Mouse (Mus musculus) right cerebral cortex, postnatal 4 days (tissue): ENCODE measurements around the gene Armc3.
"Not testable (repeated sequence)": the region's sequence is repeated elsewhere in the genome, so short reads cannot be mapped to it uniquely, and the experiment has no call there.

Experiments used
- DNase-seq: peaks from one replicate; pipeline ENCODE4 v3.0.0-alpha.2; 2022

The Armc3 gene

DNA sequence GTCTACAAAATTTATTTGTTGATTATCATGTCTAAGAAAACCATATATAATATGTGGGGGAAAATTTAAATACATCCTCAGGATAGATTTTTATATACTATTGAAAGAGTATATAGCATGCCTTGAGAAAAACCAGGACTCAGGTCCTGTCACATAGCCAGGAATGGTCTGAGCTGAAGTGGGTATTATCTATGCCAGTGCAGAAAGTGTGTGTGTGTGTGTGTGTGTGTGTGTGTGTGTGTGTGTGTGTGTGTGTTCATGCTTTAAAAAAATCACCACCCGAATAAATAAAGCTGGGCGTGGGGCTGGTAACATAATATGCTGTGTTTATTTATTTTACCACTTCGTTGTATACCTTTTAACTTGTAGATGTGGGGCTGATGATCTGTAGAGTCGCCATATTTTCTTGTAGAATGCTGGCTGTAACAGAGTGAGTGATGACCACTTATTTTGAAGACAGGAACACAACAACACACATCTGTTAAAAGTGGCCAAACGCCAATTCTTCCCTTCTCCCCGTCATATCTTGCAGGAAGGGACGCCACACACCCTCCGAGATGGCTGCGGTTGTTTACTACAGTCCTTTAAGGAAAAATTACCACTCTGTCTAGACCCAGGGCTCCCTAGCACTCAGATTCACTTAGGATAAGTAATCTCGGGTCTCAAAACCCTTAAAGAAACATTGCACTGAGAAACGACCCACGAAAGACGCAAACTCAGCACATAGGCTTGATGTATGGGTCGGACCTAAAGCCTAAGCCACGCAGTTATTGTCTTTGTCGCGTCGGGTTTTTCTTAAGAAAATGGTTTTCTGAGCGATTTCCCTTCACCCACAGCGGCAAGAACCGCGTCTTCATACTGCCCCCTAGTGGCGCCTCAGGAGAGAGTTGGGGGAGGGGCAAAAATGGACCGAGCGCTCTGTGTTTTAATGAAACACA lies 76.8 kb downstream of the Armc3 start:
- DNase-seq, result peak; percentile 89

DNA sequence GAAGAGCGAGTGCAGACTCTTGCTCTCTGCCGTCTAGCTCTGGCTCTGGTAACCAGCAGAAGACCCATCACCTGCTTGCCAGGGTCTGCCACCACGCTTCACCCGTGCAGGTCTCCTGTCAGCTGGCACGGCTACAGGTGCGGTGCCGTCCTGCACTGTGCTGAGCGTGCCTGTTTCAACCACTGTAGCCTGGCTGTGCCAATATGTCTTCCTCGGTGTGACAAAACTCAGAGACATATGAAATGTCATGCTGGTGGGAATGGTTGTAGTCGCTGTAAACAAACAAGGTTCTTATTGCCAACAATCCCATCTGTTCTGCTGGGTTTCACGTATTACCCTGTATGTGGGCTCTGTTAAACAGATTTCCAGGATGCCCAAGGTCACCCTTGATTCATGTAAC lies 81.2 kb downstream of the Armc3 start:
- DNase-seq, result no peak

DNA sequence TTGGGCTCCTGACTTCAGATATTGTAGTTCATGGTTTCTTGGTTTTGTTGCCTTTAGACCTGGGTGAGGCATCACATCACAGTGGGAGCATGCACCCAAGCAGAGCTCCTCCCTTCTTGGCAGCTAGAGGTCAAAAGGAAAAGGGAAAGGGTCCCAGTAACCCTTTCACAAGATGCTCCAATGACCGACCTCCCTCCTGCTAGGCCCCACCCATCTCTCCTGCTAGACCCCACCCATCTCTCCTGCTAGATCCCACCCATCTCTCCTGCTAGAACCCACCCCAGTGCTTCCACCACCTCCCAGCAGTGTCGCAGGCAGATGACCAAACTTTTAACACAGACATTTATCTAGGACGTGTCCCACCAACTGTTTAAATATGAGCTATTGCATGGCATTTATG lies 93.3 kb downstream of the Armc3 start:
- DNase-seq, result no peak

DNA sequence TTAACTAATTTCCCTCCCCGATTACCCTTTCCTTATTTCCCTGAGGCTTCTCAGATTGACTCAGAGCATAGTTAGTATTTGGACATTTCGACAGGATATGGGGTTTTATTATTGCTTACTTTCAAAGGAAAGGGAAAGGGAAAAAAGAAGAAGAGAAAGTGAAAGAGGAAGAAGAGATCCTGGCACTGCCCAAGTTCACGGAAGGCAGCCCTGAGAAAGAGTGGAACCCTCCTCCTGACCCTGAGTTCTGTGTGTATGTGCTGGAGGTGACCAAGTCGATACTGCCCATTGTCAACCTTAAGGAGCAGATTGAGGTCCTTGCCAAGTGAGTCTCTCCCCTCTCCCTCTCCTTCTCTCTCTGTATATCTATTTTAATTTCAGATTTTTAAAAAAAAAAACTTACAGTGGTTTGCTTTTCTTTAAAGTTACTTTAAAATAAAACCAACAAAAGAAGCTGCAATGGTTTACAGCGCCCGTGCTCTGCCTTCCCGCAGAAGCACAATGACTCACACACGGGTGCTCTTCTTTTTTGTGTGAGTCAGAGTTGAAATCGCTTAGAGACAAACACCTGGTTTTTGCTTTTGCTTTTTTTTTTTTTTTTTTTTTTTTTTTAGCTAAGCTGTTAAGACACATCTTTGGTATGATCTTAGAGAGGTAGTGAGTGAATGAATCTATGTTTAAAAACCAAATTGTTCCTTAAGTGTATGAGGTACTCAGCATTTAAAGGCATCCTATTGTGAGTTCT lies 101.4 kb downstream of the Armc3 start:
- no peak for DNase-seq

DNA sequence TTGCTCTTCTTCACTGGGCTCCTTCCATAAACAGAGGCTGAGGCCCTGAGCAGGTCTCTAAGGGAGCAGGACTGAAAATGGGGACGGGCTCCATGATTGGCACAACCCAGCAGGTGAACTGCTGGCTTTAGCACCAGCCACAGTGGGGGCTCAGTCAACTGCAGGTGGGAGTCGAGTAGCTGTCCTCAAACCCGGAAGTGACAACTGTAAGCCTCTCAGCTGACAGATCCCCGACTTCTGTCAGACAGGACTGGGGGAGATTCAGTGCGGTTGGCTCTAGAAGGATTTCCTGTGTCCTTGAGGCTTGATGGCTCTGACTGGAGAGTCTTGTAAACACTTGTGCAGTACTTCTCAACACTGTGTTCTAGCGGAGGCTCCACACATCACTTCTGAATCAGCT lies 102.1 kb downstream of the Armc3 start:
- no peak for DNase-seq

DNA sequence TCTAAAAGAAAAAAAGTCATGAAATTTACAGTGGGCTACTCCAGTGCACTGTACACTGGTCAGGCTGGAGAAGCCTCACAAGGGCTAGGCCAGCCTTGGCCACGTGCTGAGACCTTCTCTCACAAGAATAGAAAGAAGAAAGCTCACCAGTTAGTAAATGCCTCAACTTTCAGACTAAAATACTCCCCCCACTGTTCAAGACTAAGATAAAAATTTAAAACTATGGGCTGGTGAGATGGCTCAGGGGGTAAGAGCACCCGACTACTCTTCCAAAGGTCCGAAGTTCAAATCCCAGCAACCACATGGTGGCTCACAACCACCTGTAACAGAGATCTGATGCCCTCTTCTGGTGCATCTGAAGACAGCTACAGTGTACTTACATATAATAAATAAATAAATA lies 104.0 kb downstream of the Armc3 start:
- DNase-seq, result not testable (repeated sequence)

DNA sequence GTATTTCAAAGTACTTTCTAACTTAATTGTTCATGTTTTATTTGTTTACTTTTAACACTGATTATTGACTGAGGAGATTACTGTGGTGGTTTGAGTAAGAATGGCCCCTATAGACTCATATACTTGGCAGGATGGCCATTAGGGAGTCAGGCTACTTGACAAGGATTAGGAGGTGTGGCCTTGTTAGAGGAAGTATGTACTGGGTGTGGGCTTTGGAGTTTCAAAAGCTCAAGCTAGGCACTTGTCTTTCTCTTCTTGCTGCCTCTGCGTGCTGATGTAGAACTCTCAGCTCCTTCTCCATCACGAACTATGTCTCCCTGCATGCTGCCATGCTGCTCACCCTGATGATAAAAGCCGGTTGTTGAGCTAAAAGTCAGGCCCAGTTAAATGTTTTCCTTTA lies 111.4 kb downstream of the Armc3 start:
- no peak for DNase-seq

DNA sequence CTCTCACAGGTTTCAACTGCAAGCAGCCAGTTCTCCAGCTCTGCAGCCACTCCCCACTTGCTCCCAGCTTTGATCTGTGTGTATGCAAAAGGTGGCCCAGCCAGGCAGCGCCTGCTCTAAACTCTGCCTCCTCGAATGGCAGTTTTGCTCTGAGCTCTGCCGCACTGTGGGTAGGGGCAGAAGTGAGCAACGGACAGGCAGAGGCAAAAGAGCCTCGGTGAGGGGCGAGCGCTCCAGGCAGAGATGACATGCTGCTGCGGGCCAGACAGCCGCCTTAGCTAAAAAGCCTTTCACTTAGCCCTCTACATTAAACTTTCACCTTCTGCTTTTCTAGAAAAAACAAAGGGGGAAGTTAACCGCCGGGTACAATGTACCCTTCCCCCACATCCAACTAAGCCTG lies 117.0 kb downstream of the Armc3 start:
- DNase-seq, result no peak

DNA sequence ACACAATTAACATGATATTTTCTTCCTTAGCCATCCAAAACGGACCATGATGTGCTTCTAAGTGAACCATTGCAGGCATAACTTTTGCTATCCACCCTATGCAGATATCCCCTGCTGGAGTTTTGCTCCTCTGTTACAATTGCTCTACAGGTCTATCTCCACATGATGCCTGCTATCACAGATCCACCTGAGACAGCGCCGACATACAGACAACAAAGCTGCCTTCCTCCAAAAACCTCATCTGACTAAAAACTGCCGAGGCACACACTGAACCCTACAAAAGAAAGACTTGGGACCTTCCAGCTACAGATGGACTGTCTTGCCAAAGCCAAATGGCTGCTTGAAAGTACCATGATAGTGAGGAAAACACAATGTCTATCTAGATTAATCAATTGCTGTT lies 117.6 kb downstream of the Armc3 start:
- DNase-seq, result no peak

DNA sequence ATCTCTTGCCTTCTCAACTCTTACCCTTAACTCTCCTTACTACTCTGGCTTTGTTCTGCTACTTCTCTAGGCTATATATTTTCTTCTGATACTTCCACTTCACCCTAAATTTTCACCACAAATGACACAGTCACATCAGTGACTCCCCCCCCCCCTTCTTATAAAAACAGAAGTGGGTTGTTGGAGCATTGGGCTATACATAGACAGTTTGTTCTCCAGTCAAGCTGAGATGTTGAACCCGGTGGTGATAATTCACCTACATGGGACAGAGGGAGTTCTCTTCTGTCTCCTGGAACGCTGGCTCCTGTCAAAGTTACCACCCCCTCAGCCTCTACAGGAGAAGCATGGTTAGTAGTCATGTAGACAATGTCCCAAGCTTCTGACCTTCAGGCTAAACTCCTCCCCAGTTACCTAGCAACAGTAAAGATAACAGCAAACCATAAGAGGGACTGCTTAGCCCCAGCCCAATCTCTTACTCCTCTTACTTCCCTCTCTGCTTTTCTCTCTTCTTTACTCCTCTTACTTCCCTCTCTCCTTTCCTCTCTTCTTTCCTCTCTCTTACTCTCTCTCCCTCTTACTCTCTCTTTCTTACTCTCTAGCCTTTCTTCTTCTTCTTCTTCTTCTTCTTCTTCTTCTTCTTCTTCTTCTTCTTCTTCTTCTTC lies 118.2 kb downstream of the Armc3 start:
- not testable (repeated sequence) for DNase-seq

DNA sequence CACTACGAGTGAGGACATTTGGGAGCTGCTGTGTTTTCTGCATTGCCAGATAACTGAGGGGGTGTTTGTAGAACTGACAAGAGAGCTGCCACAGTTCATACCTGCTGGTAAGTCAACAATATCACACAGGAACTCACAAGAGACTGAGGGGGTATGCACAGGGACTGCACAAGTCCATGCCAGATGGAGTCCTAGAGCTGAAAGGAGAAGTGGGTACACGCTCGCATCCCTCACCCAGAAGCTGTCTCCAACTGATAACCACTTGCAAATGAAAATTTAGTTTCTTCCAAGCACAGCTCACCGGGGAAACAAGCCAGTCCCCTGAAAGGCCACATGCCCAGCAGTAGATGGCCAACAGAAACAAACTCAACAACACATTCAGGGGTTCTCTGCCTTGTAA lies 119.4 kb downstream of the Armc3 start:
- DNase-seq, result no peak

DNA sequence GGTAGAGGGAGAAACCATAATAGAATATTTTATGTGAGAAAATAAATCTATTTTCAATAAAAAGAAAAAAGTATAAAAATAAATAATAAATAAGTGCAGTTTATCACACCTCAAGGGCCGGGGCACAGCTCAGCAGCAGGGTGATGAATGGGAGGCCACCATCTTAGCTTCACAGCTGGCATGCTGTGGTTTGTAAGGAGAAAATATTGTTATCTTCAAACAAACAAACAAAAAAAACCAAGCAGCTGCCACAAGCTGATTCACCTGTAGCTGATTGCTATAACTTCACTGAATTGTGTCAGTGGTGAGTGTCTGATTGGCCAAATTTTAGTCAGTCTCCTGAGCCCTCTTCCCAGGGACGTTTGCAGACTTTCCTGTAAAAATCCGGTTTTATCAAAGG lies 120.2 kb downstream of the Armc3 start:
- no peak for DNase-seq

DNA sequence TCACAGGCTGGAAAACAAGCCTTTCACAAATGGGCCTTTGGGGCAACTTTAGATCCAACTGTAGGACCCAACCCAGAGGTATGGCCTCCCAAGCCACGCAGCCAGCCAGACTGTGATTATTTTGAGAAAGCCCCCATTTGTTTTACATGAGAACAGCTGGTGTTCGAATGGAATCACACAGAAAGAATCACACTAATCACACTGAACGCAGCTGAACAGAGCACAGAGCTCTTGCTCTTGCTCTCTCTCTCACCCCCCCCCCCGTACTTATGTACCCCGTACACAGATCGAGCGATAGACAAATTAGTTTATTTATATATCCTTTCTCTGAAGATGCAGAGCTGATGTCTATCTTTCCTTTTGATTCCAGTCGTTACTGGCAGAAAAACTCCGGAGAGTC lies 123.3 kb downstream of the Armc3 start:
- no peak for DNase-seq

DNA sequence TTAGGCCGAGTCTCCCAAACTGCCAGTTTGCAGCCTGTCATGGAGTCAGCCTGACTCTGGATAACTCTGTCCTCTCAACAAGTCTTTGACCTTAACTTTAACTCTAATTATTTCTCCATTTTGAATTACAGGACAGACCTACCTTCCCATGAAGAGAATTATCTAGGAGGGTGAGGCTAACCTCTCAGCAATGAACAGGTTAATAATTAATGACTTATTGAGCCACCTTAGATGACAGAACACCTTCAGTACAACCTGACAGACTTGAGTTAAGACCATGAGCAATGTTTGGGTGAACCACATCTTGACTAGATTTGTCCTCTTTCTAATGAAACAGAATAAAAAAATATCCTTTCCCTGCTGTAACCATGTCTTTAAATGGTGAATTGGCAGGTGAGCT lies 127.3 kb downstream of the Armc3 start:
- DNase-seq, result no peak

DNA sequence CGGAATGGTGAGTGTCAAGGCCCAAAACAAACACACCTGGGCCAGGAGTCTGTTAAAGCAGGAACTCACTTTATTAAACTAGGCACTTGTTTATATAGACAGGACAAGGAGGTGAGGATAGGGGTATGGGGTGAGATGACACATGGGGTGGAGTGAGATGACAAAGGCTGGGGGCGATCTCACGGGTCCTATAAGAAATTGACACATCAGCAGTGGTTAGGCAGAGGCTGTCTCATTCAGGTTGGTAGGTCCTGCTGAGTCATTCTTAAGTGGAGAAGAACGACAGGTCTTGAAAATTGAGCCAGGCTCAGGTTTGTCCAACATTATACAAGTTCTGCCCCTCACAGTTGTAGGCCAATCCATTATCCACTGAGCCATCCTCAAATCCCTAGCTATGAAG lies 128.7 kb downstream of the Armc3 start:
- no peak for DNase-seq

DNA sequence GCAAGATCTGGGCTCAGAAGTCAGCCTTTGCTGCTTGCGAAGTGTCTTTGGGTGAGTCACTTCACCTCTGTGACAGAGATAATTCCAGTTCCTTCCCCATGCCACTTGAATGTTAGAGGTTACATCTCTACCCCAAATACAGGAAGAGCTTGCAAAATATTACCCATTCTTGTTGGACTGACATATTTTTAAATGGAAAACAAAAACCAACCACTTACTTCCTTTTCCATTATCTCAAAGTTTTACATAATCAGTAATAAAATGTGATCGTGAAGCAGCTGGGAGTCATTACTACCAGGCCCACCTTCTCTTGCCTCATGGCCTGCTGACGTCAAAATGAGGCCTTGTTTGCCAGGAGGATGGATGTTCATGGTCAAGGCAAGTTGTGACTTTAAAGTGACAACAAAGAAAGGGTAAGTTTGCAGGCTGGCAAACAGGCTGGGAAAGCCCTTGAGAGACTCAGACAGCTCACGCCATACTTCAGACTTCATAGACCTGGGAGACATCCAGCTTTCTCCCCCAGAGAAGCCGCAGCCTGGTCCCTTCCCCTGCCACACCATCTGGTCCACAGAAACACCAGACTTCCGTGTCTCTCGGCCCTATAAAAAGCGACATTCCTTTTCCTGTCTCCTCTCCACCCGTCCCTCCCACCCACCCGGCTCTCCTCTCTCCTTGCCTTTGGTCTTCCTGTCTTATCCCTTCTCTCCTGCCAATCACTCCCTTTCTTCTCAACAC lies 145.0 kb downstream of the Armc3 start:
- peak; percentile 30 for DNase-seq

DNA sequence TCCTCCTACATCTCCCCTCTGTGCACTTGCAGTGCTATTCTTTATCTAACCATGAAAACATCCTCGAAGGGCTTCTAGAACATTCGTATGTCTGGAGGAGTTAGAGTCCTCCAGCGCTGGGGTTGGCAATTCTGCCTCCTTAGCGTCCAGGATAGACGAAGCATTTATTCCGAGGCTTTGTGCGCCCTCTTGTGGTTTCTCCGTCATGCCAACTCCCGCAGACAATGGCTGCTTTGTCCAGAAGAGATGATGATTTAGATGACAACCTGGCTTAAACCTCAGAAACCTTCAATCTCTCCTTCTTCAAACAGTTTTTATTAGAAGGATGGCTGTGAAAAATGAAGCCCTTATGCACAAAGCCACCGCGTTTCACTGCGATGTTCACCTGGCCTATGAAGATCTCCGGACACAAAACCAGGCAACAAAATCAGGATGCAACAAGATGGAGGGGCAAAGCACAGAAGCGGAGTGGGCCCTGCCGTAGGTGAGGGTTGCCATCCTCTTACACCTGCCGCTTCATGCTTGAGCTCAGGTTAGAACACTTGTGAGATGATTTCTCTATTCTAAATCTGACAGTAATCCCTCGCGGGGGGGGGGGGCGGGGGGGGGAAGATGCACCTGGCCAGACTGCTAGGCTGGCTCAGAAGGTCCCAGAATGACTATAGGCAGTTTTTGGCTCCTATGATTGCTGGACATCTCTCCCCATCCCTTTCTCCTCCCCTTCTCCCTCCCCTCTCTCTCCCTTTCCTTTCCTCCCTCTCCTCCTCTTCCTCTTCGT lies 145.7 kb downstream of the Armc3 start:
- peak; percentile 94 for DNase-seq

DNA sequence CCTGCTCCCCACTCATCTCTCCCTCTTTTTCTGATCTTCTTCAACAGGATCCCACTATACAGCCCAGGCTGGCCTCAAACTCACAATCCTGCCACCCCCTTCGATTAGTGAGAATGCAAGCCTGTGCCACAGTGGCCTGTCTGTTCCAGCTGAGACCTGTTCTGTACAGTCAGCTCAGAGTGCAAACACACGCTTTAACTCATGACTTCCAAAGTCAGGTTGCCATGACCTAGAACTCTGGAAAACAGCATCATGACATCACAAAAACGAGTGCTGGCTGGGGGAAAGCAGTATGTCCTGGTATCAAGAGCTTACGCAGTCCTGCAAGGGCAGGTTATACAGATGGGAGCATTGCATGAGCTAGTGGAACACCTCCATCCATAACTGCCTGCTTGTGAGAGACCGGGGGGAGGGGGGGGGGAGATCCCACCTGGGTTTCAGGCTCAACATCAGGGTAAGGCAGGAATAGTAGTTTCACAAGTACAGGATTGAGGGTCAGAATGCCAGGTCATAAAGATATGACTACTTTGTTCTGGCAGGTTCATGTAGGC lies 146.4 kb downstream of the Armc3 start:
- no peak for DNase-seq

DNA sequence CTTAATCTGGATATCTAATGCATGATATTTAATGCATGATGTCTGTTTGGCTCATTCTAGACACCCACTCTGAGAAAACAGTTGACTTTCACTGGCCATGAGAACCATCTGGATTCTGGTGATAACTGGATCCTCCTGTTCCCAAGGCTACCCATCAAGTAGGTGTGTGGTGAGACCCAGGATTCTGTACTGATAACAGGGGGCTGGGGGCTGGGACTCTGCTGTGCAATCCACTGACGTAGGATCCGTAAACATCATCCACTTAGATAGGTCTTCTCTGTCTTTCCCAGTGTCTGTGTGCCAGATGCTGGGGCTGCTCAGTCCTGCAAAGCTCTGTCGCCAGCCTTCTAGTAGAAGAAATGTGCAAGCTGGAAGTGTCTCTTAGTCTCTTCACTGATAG lies 149.4 kb downstream of the Armc3 start:
- DNase-seq, result no peak

DNA sequence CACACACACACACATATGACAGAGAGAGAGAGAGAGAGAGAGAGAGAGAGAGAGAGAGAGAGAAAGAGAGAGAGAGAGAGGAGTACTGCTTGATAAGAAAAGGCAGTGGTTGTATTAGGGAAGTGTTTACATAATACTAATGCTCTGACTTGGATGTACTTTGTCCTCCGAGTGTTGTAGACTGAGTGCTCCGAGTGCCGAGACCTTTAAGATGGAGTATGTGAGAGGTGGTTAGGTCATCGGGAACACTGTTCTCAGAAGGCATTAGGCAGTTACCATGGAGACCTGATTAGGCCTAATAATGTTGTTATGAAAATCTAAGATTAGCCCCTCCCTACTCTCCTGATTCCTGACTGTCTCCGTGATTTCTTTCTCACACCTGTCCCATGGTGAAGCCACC lies 151.1 kb downstream of the Armc3 start:
- no peak for DNase-seq

DNA sequence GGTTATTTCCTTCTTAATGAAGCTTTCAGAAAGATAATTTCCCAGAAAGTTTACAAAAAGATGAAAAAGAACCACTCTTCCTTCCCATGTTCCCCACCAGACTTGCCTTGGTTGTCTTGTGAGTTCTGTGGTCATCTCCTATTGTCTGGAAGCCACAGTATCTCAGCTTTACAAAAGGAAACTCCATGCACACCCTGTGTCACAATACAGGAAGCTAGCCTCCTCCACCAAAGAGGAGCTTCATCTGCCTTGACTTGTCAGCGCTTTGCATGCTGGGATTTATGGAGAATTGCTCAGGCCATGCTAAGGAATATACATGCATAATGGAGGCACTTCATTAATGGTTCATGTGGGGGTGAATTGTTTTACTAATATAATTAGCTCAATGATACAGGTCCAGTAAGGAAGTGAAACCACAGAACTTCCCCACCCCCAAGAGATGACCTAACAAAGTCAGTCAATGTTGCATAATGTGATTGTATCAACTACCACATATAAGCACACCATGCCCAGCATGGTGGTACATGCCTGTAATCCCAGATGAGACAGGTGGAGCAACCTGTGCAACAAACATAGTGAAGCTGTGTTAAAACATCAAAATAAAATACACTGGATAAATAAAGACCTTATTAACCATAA lies 152.6 kb downstream of the Armc3 start:
- no peak for DNase-seq
